Mouse (Mus musculus): ENCODE measurements around the gene Senp1. TPM values are rescaled to one million over a fixed set of nuclear protein-coding genes. Genes with fewer than 3 reads are reported as not detected.

The Senp1 gene
- total and polyA plus RNA-seq, 3 experiments: 17.1 to 61.3 (median 55.5) TPM

GRCm38 (mm10) chr15:98098519-98098918 is 5.0 kb upstream of the Senp1 start:
- Histone ChIP-seq H3K9me3 (replicated peaks) (no peaks in the 10 kb centered on the region; the same call in 1 of the 2 replicates), H3K36me3 (replicated peaks) (peaks cover 23% of the 10 kb centered on the region), H3K4me3 (ENCODE audit: low read depth, low read length) (no peak overlapping the region), H3K27me3 (ENCODE audit: insufficient read depth, low read length) (no peaks in the 10 kb centered on the region), H3K4me1 (ENCODE audit: insufficient read depth, low read depth, low read length) (no peaks in the 10 kb centered on the region; the same call in 1 of the 2 replicates)
- ATAC-seq (ENCODE audit: extremely low read depth, insufficient number of reproducible peaks, low FRiP score, poor library complexity, severe bottlenecking) (no peak), DNase-seq (ENCODE audit: low spot score) (no peak)
- TF ChIP-seq GATA2 (IDR thresholded peaks at IDR 0.05; ENCODE audit: borderline replicate concordance, low read depth, low read length) (no peak), GATA1 (IDR thresholded peaks at IDR 0.05; ENCODE audit: borderline replicate concordance, low read length) (no peak), CTCF (IDR thresholded peaks at IDR 0.05; ENCODE audit: low read depth, low read length) (no peak)

- Histone ChIP-seq H3K4me3 (ENCODE audit: low read depth, low read length) (no peak overlapping the region), H3K9me3 (replicated peaks) (no peaks in the 10 kb centered on the region; the same call in 1 of the 2 replicates), H3K36me3 (replicated peaks) (peaks cover 23% of the 10 kb centered on the region), H3K4me1 (ENCODE audit: insufficient read depth, low read depth, low read length) (peaks cover under 1% of the 10 kb centered on the region), H3K27me3 (ENCODE audit: insufficient read depth, low read length) (no peaks in the 10 kb centered on the region)
- no peak for ATAC-seq (ENCODE audit: extremely low read depth, insufficient number of reproducible peaks, low FRiP score, poor library complexity, severe bottlenecking)
- TF ChIP-seq TAL1 (conservative IDR thresholded peaks at IDR 0.05; ENCODE audit: low read depth, low read length): no peak
- no peak for TF ChIP-seq CTCF (IDR thresholded peaks at IDR 0.05; ENCODE audit: low read depth, low read length)
- no peak for TF ChIP-seq GATA2 (IDR thresholded peaks at IDR 0.05; ENCODE audit: borderline replicate concordance, low read depth, low read length)
- TF ChIP-seq POLR2AphosphoS5 (IDR thresholded peaks at IDR 0.05; ENCODE audit: insufficient replicate concordance, low read depth, low read length): no peak
- TF ChIP-seq GATA1 (IDR thresholded peaks at IDR 0.05; ENCODE audit: borderline replicate concordance, low read length): no peak
- no peak for DNase-seq (ENCODE audit: low spot score)
These were observed 3.4 kb upstream of the Senp1 start for GRCm38 (mm10) chr15:98096957-98097356.

- TF ChIP-seq GATA1 (IDR thresholded peaks at IDR 0.05; ENCODE audit: borderline replicate concordance, low read length) (no peak), CTCF (IDR thresholded peaks at IDR 0.05; ENCODE audit: low read depth, low read length) (no peak), GATA2 (IDR thresholded peaks at IDR 0.05; ENCODE audit: borderline replicate concordance, low read depth, low read length) (no peak), POLR2AphosphoS5 (IDR thresholded peaks at IDR 0.05; ENCODE audit: insufficient replicate concordance, low read depth, low read length) (no peak)
- H3K9me3 ChIP-seq (replicated peaks): no peaks in the 10 kb centered on the region; the same call in 1 of the 2 replicates
- H3K4me1 ChIP-seq (ENCODE audit: insufficient read depth, low read depth, low read length): peaks cover 11% of the 10 kb centered on the region
- no peaks in the 10 kb centered on the region for H3K27me3 ChIP-seq (ENCODE audit: insufficient read depth, low read length)
- H3K4me3 ChIP-seq (ENCODE audit: low read depth, low read length): no peak overlapping the region
- H3K36me3 ChIP-seq (replicated peaks): peaks cover 22% of the 10 kb centered on the region
- ATAC-seq (ENCODE audit: extremely low read depth, insufficient number of reproducible peaks, low FRiP score, poor library complexity, severe bottlenecking) (no peak), DNase-seq (ENCODE audit: low spot score) (no peak)
These were observed 1.4 kb upstream of the Senp1 start for GRCm38 (mm10) chr15:98094905-98095304.

- ATAC-seq (ENCODE audit: extremely low read depth, insufficient number of reproducible peaks, low FRiP score, poor library complexity, severe bottlenecking) (no peak), DNase-seq (ENCODE audit: low spot score) (no peak)
- Histone ChIP-seq H3K4me3 (ENCODE audit: low read depth, low read length) (peak within 1 kb of the TSS; percentile 95), H3K4me1 (ENCODE audit: insufficient read depth, low read depth, low read length) (peaks cover 20% of the 10 kb centered on the region), H3K27me3 (ENCODE audit: insufficient read depth, low read length) (no peaks in the 10 kb centered on the region), H3K36me3 (replicated peaks) (peaks cover 34% of the 10 kb centered on the region), H3K9me3 (replicated peaks) (no peaks in the 10 kb centered on the region; the same call in 1 of the 2 replicates)
- no peak for TF ChIP-seq GATA2 (IDR thresholded peaks at IDR 0.05; ENCODE audit: borderline replicate concordance, low read depth, low read length)
- no peak for TF ChIP-seq POLR2AphosphoS5 (IDR thresholded peaks at IDR 0.05; ENCODE audit: insufficient replicate concordance, low read depth, low read length)
- TF ChIP-seq GATA1 (IDR thresholded peaks at IDR 0.05; ENCODE audit: borderline replicate concordance, low read length): no peak
- no peak for TF ChIP-seq TAL1 (conservative IDR thresholded peaks at IDR 0.05; ENCODE audit: low read depth, low read length)
- no peak for TF ChIP-seq CTCF (IDR thresholded peaks at IDR 0.05; ENCODE audit: low read depth, low read length)
These were observed 998 bp downstream of the Senp1 start, which contains the start of gene Pfkm for GRCm38 (mm10) chr15:98092372-98093120. Gene Pfkm, plus strand, starts transcription at chr15:98092589.

GRCm38 (mm10) chr15:98091841-98092240 is 1.7 kb downstream of the Senp1 start:
- ATAC-seq (ENCODE audit: extremely low read depth, insufficient number of reproducible peaks, low FRiP score, poor library complexity, severe bottlenecking) (no peak), DNase-seq (ENCODE audit: low spot score) (no peak)
- no peak for TF ChIP-seq GATA1 (IDR thresholded peaks at IDR 0.05; ENCODE audit: borderline replicate concordance, low read length)
- no peak for TF ChIP-seq POLR2AphosphoS5 (IDR thresholded peaks at IDR 0.05; ENCODE audit: insufficient replicate concordance, low read depth, low read length)
- TF ChIP-seq CTCF (IDR thresholded peaks at IDR 0.05; ENCODE audit: low read depth, low read length): no peak
- no peak for TF ChIP-seq GATA2 (IDR thresholded peaks at IDR 0.05; ENCODE audit: borderline replicate concordance, low read depth, low read length)
- H3K27me3 ChIP-seq (ENCODE audit: insufficient read depth, low read length): no peaks in the 10 kb centered on the region
- H3K36me3 ChIP-seq (replicated peaks): peaks cover 39% of the 10 kb centered on the region
- peak overlapping the region; percentile 95 for H3K4me3 ChIP-seq (ENCODE audit: low read depth, low read length)
- H3K9me3 ChIP-seq (replicated peaks): no peaks in the 10 kb centered on the region
- H3K4me1 ChIP-seq (ENCODE audit: insufficient read depth, low read depth, low read length): peaks cover 20% of the 10 kb centered on the region

- Histone ChIP-seq H3K27me3 (ENCODE audit: insufficient read depth, low read length) (no peaks in the 10 kb centered on the region), H3K9me3 (replicated peaks) (no peaks in the 10 kb centered on the region), H3K36me3 (replicated peaks) (peaks cover 50% of the 10 kb centered on the region), H3K4me3 (ENCODE audit: low read depth, low read length) (no peak overlapping the region), H3K4me1 (ENCODE audit: insufficient read depth, low read depth, low read length) (peaks cover 20% of the 10 kb centered on the region)
- ATAC-seq (ENCODE audit: extremely low read depth, insufficient number of reproducible peaks, low FRiP score, poor library complexity, severe bottlenecking) (no peak), DNase-seq (ENCODE audit: low spot score) (no peak)
- TF ChIP-seq GATA1 (IDR thresholded peaks at IDR 0.05; ENCODE audit: borderline replicate concordance, low read length) (no peak), CTCF (IDR thresholded peaks at IDR 0.05; ENCODE audit: low read depth, low read length) (0 out of 2 replicates have a peak, but pooled peaks have one; percentile 14)
These were observed 3.9 kb downstream of the Senp1 start for GRCm38 (mm10) chr15:98089421-98090183.
